Mouse (Mus musculus): ENCODE results near the gene Tex9.

DNA sequence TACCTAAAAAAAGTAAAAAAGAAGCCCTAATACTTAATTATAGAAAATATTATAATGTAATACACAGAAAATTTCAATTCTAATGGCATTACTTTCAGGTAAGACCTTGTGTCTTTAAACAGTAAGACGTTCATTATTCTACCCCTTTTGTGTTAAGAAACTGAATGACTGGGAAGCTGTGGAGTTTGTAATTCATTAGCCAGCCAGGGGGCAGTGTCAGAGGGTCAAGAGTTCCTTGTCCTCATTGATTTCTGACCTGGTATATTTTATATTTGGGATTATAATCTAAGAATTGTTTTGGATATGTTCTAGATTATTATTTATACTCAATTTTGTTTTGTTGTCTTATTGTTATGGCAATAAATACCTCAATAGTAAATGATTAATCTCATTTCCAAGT lies 45.1 kb upstream of the Tex9 start:
- TF ChIP-seq POLR2A (IDR thresholded peaks at IDR 0.05; ENCODE audit: borderline replicate concordance, extremely low read depth, low read depth, low read length) = no peak
- TF ChIP-seq CTCF (IDR thresholded peaks at IDR 0.05; ENCODE audit: insufficient read depth, low read length) = no peak

All from lung, adult 2 months (tissue).